Comparison of ENCODE assay signal across 23 mouse cellular contexts in genomic region chr16:30624640-30625039, GRCm38 (mm10).
"Had no signal": no experiment of that assay in that cellular context is flagged by ENCODE, and none has a peak within 500 bp of the region (broad histone marks: within the 10 kb centered on the region; RNA-seq: fewer than 3 reads in every experiment).

No protein-coding gene starts in this region.

- H3K4me3 ChIP-seq: heart, adult 2 months; heart, embryonic 13.5 days; heart, embryonic 15.5 days; hindbrain, embryonic 13.5 days; hindbrain, embryonic 15.5 days; kidney, embryonic 15.5 days; limb, embryonic 10.5 days; limb, embryonic 12.5 days had no signal

- H3K27ac ChIP-seq: heart, adult 2 months; heart, embryonic 13.5 days; heart, embryonic 15.5 days; hindbrain, embryonic 13.5 days; hindbrain, embryonic 15.5 days; hindbrain, postnatal 0 days; kidney, embryonic 15.5 days; kidney, postnatal 0 days; limb, embryonic 10.5 days; limb, embryonic 12.5 days had no signal

- H3K27me3 ChIP-seq: heart, embryonic 13.5 days; heart, embryonic 15.5 days; hindbrain, embryonic 13.5 days; hindbrain, embryonic 15.5 days; kidney, embryonic 15.5 days had no signal

- H3K36me3 ChIP-seq: heart, embryonic 13.5 days; heart, embryonic 15.5 days; hindbrain, embryonic 13.5 days; hindbrain, embryonic 15.5 days; kidney, embryonic 15.5 days; limb, embryonic 10.5 days; limb, embryonic 12.5 days had no signal

- H3K4me1 ChIP-seq: limb, embryonic 12.5 days had no signal

- H3K9ac ChIP-seq: heart, embryonic 13.5 days; heart, embryonic 15.5 days; hindbrain, embryonic 13.5 days; hindbrain, embryonic 15.5 days; kidney, embryonic 15.5 days; limb, embryonic 12.5 days had no signal

- DNase-seq: gastrocnemius, postnatal 14 days; gastrocnemius, postnatal 36 days; heart, adult 11 months; heart, adult 2 months; heart, postnatal 14 days; heart, postnatal 36 days; kidney, adult 11 months; kidney, adult 2 months; kidney, adult 9 months; kidney, postnatal 14 days; kidney, postnatal 36 days; layer of hippocampus, adult 9-11 months; layer of hippocampus, postnatal 36 days had no signal

- H3K9me3 ChIP-seq: heart, embryonic 13.5 days; heart, embryonic 15.5 days; hindbrain, embryonic 13.5 days; hindbrain, embryonic 15.5 days; kidney, embryonic 15.5 days; limb, embryonic 10.5 days; limb, embryonic 12.5 days had no signal

- H3K4me2 ChIP-seq: heart, embryonic 11.5 days; heart, embryonic 13.5 days; heart, embryonic 15.5 days; hindbrain, embryonic 13.5 days; hindbrain, embryonic 15.5 days; kidney, embryonic 15.5 days; limb, embryonic 12.5 days had no signal
